Mouse (Mus musculus): ENCODE measurements around the gene S100a8.

S100a8 gene

DNA sequence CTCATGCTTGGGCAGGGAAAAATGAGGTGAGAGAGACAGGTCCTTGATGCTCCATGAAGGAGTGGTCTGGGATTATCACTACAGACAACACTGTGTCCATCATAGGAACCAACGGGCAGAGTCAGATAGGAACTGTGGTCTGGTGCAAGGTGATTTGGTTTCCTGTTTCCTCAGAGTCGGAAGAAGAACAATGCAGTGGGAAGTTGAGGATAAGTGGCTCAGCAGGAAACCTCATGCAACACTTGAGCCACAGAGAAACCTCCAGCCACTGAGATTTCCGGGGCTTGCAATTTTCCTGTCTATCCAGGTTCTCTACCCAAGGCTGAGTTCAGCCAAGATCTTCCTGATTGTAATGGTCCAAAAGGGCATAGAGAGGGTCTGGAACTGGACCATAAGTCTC is 9.9 kb downstream of the S100a8 start:
- no peak for DNase-seq (ENCODE audit: low spot score)

DNA sequence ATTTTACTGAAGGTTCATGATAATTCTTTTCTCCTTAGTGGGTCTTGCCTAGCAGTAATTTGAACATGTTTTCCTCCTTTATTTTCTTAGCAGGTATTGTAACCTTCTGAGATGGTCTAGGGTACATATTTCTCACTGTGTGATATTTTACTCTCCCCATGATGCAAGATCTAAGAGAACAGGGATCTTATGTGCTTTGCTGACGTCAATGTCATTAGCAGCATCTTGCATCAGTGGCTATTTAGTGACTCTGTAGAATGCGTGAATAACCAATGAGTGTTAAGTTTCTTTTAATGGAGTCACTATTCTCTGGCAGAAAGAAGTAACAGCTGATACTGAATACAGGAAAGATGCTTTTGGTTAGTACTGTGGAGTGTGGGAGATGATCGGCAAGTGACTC is 15.2 kb downstream of the S100a8 start:
- no peak for DNase-seq (ENCODE audit: low spot score)

DNA sequence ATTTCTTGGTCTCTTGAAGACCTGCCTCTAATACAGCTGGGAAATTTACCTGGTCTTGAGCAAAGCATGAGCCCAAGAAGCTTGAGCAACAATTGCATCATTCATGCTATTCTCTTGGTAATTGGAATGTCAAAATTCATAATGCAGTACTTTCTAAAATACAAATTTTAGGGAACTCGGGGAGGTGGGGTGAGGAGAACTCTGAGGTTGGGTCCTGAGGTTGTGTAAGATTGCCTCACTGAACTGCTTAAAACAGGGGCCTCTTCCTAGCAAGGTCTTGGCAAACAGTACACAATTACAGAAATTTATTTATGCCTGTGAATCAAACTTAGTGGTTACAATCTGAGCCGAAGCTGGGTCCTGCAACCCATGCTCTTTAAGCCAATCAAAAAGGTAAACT is 18.1 kb downstream of the S100a8 start:
- no peak for DNase-seq (ENCODE audit: low spot score)

DNA sequence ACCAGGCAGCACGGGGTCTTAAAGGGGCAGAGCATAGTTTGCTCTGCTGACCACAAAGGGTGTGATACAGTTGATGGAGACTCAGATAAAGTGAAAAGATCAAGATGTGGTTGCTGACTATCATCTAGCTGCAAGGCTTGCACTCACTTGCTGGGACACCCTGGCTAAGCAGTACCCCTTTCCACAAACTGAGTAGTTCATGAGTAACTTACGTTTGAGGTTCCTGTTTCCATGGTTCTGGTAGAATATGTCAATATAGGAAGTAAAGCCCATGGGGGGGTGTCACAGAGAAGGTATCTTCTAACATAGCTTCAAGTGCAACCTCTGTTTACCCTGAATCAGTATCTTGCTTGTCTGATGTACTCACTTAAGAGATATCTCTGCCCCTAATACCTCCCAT is 24.7 kb downstream of the S100a8 start:
- no peak for DNase-seq (ENCODE audit: low spot score)

DNA sequence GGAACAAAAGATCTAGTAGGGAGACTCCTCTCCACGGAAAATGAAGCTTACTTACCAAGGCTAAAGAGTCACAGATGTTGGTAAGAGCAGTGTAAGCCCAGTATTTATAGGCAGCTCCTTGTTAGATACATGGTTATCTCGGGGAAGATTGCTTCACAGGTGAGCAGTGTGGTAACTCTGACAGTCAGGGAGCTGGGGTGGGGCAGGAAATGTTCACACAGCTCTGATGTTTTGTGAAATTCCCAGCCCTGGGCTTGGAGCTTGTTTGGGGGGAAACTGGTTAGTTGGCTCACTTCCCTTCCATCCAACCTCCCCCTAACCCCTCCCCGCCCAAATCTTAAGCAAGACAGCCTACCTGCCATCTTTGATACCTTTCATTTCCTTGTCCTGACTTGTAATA is 26.8 kb downstream of the S100a8 start, which contains the start of gene S100a9:
Gene S100a9, minus strand, starts transcription at position 109 of the 400 bp plus-strand sequence.
- DNase-seq (ENCODE audit: low spot score) = no peak

DNA sequence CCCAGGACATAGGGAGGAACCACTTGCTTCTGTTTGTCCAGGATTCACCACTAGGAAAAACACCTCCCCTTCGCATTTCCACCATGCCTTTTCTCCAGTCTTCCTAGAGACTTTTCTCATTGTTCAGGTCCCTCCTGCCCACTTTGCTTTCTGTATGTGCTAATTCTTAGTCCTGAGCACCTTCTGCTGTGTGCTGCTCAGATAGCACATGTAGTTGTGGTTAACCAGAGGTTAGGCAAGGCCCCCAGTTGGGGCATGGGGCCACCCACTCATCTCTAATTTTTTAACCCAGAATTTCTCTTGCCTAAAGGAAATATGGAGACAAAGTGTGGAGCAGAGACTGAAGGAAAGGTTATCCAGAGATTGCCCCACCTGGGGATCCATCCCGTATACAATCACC is 33.5 kb downstream of the S100a8 start:
- DNase-seq (ENCODE audit: low spot score) = no peak

DNA sequence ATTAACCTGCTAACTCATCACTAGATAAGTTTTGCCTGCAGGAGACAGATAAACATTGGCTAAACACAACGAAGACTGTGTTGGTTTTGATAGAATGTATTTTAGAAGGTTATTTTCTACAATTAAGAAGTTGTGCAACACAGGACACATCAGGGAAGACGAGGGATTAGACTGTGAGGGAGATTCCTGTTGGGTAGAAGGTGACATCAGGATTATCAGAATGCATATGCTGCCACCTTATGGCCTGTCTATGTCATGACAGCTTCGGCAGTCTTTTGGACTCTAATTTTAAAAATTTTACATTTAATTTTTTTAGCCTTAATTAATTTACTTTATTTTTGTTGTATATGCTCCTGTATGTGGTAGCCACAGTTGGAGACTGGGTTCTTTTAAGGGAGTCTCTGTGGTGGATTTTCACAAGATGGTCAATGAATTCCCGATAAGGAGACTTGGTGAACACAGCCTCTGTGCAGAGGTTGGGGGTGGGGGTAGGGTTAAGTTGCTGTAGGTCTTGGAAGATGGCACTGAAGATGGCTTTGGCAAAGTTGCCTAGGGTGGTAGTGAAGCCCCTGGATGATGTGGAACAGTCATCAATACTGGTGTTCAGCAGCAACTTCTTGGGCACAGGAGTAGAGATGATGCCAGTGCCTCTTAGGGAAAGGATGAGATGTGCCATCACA is 39.9 kb downstream of the S100a8 start:
- DNase-seq (ENCODE audit: low spot score) = peak; percentile 35

DNA sequence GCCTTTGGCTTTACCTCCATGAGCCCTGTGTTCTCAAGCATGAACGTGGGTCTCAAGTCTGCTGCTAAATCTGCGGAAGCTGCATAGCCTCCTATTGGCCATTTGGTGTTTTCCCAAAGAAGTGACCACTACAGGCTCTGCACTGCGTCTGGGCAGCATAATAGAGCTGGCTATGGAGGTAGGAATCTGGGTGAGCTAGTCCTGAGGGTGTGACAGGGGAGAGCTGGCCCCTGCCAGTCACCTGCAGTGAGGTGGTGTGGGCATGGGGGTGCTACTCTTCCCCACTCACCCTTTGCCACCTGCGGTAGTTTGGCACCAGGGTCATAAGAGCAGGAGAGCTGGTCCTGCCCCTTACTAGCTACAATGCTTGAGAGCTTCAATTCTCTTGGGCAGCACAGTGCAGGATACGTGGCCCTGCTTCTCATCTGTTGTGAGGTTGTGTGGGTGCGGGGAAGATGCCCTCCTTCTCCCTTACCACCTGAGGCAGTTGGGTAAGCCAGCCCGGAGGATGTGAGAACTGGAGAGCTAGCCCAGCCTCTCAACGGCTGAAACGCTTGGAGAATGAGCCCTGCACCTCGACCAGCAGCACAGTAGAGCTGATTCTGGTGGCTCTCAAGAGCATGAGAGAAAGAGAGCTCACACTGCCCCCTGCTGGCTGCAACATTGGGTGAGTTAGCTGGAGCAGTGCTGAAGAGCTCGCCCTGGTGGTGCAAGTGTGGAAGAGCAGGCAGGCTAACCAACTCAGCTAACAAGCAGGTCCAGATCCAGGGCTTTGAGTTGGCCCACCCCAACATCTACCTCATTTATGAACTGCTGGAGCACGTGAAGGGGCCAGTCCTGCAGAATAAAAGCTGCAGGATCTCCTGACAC is 41.0 kb downstream of the S100a8 start:
- DNase-seq (ENCODE audit: low spot score) = peak; percentile 71

Measured in MN1 (cell line).